Mouse (Mus musculus) liver, embryonic 14.5 days (tissue): ENCODE data around the gene Syna. TPM values are rescaled to one million over a fixed set of nuclear protein-coding genes. Genes with fewer than 3 reads are reported as not detected.

ENCODE experiments used
- ATAC-seq: fragments of 200-750 bp; cut with Nextera tagmentation; 2 replicates; pipeline ENCODE4 v1.8.0; 2017; ENCODE audit warnings: moderate number of reproducible peaks, mild to moderate bottlenecking, moderate library complexity; ENCODE audit not compliant: insufficient read depth
- DNase-seq, 3 experiments: peaks; one replicate each; pipeline ENCODE4 v3.0.0-alpha.2; 2012 to 2013; ENCODE audit warnings: low read depth in 3 of 3, low spot score in 3 of 3
- H3K27ac ChIP-seq: fragments of 300-500 bp; sonication (generic); 2 replicates; pipeline ENCODE4 v1.5.1; 2014; ENCODE audit warnings: moderate library complexity, mild to moderate bottlenecking, control low read depth, inconsistent platforms
- H3K27me3 ChIP-seq: fragments of 300-500 bp; sonication (generic); 2 replicates; pipeline ENCODE4 v1.6.1; 2014; ENCODE audit warnings: mild to moderate bottlenecking, low read length, moderate library complexity; ENCODE audit not compliant: control insufficient read depth, insufficient read depth
- H3K36me3 ChIP-seq: fragments of 300-500 bp; sonication (generic); replicated peaks from 2 replicates; pipeline ENCODE4 v1.6.1; 2014; ENCODE audit warnings: low read depth; ENCODE audit not compliant: control insufficient read depth, insufficient read depth
- H3K4me1 ChIP-seq, 2 experiments: fragments of 200-500 bp in 1 of 2; fragments of 300-500 bp in 1 of 2; sonication (generic) in 1 of 2; replicated peaks; 2 replicates each; pipeline ENCODE4 v1.6.1; 2012 to 2014; ENCODE audit warnings: antibody characterized with exemption in 1 of 2, inconsistent platforms in 1 of 2, low read length in 1 of 2; ENCODE audit not compliant: control insufficient read depth in 2 of 2, insufficient read depth in 2 of 2
- H3K4me2 ChIP-seq: fragments of 300-500 bp; sonication (generic); 2 replicates; pipeline ENCODE4 v1.6.1; 2014; ENCODE audit warnings: low read depth, mild to moderate bottlenecking, control low read depth, moderate library complexity
- H3K4me3 ChIP-seq, 2 experiments: fragments of 200-500 bp in 1 of 2; fragments of 300-500 bp in 1 of 2; sonication (generic) in 1 of 2; 2 replicates each; pipeline ENCODE4 v1.5.1; 2012 to 2014; ENCODE audit warnings: low read depth in 2 of 2, low read length in 2 of 2, mild to moderate bottlenecking in 2 of 2, control low read depth in 1 of 2, inconsistent platforms in 1 of 2, moderate library complexity in 1 of 2; ENCODE audit not compliant: insufficient read depth in 1 of 2
- H3K9ac ChIP-seq: fragments of 300-500 bp; sonication (generic); replicated peaks from 2 replicates; pipeline ENCODE4 v1.6.1; 2014; ENCODE audit warnings: mild to moderate bottlenecking, control low read depth, moderate library complexity
- H3K9me3 ChIP-seq: fragments of 300-500 bp; sonication (generic); 2 replicates; pipeline ENCODE4 v1.6.1; 2016; ENCODE audit warnings: low read length, mixed read lengths; ENCODE audit not compliant: control insufficient read depth
- CTCF ChIP-seq: IDR thresholded peaks from 2 replicates; pipeline ENCODE4 v1.5.1; 2016; ENCODE audit warnings: antibody characterized with exemption, low read depth, control low read depth
- EP300 ChIP-seq: IDR thresholded peaks from 2 replicates; pipeline ENCODE4 v1.6.1; 2016; ENCODE audit warnings: antibody characterized with exemption, low read depth
- WGBS: fragments of 180-500 bp; shearing (Covaris S2); extraction: QIAGEN DNeasy Blood & Tissue Kit; methylation state at CpG from one replicate; pipeline ENCODE4 v1.1.7; 2014; ENCODE audit not compliant: insufficient replicate concordance; 5-methylcytosine and 5-hydroxymethylcytosine counted together
- polyA plus RNA-seq, 2 experiments: library from polyadenylated mRNA; depleted of rRNA in 1 of 2; stranded (reverse) in 1 of 2; unstranded in 1 of 2; fragments of >200 nt; fragmentation: Nextera tagmentation in 1 of 2; extraction: Ambion mirVana in 1 of 2; gene quantifications; 2 replicates each; pipeline versions ENCODE4 v1.2.1 to v1.2.3; 2012 to 2014

Syna gene
- polyA plus RNA-seq, 2 experiments: not detected

- no peak for ATAC-seq
- 47% methylated on average over 8 of the region's 8 CpGs for WGBS
Observed at GRCm38 (mm10) chr5:134568964-134569491, 9.1 kb upstream of the Syna start.

GRCm38 (mm10) chr5:134568030-134568429, 8.1 kb upstream of the Syna start:
- H3K27ac ChIP-seq: no peak overlapping the region
- DNase-seq (no peak), ATAC-seq (no peak)
- H3K9me3 ChIP-seq: no peaks in the 10 kb centered on the region
- H3K27me3 ChIP-seq: no peaks in the 10 kb centered on the region
- no peak overlapping the region for H3K4me3 ChIP-seq
- 52% methylated on average over 3 of the region's 3 CpGs for WGBS
- no peak for TF ChIP-seq EP300
- no peak for TF ChIP-seq CTCF
- no peak overlapping the region for H3K4me2 ChIP-seq
- no peaks in the 10 kb centered on the region for H3K36me3 ChIP-seq
- no peak overlapping the region for H3K9ac ChIP-seq
- peaks cover 8 to 13% of the 10 kb centered on the region in 2 experiments for H3K4me1 ChIP-seq

More at GRCm38 (mm10) chr5:134568964-134569491, 9.1 kb upstream of the Syna start:
- no peak for DNase-seq
- Histone ChIP-seq H3K4me2 (no peak overlapping the region), H3K27me3 (no peaks in the 10 kb centered on the region), H3K4me3 (no peak overlapping the region), H3K27ac (no peak overlapping the region), H3K9me3 (no peaks in the 10 kb centered on the region), H3K36me3 (no peaks in the 10 kb centered on the region), H3K9ac (no peak overlapping the region), H3K4me1 (peaks cover 10 to 13% of the 10 kb centered on the region in 2 experiments)
- no peak for TF ChIP-seq EP300
- TF ChIP-seq CTCF: no peak

- ATAC-seq: no peak
- no peak for DNase-seq
- TF ChIP-seq EP300 (no peak), CTCF (no peak)
- Histone ChIP-seq H3K4me1 (peaks cover 6 to 9% of the 10 kb centered on the region in 2 experiments), H3K36me3 (no peaks in the 10 kb centered on the region), H3K4me2 (no peak overlapping the region), H3K4me3 (no peak overlapping the region), H3K27me3 (no peaks in the 10 kb centered on the region), H3K9me3 (no peaks in the 10 kb centered on the region), H3K9ac (no peak overlapping the region), H3K27ac (no peak overlapping the region)
- WGBS: 56% methylated on average over 4 of the region's 4 CpGs
Observed at GRCm38 (mm10) chr5:134567445-134567844, 7.5 kb upstream of the Syna start.

- no peak overlapping the region for H3K9ac ChIP-seq
- H3K4me1 ChIP-seq: no peaks in the 10 kb centered on the region; a peak in 1 of 4 replicates
- H3K9me3 ChIP-seq: no peaks in the 10 kb centered on the region
- no peak for ATAC-seq
- no peaks in the 10 kb centered on the region for H3K27me3 ChIP-seq
- 68% methylated on average over 6 of the region's 6 CpGs for WGBS
- no peak overlapping the region for H3K4me3 ChIP-seq
- no peak for DNase-seq
- TF ChIP-seq CTCF (no peak), EP300 (no peak)
- H3K4me2 ChIP-seq: no peak overlapping the region
- no peaks in the 10 kb centered on the region for H3K36me3 ChIP-seq
- H3K27ac ChIP-seq: no peak overlapping the region
Observed at GRCm38 (mm10) chr5:134565696-134566095, 5.7 kb upstream of the Syna start.

GRCm38 (mm10) chr5:134564272-134564671, 4.3 kb upstream of the Syna start:
- no peak overlapping the region for H3K27ac ChIP-seq
- no peaks in the 10 kb centered on the region for H3K36me3 ChIP-seq
- no peak for DNase-seq
- no peak overlapping the region for H3K9ac ChIP-seq
- H3K27me3 ChIP-seq: no peaks in the 10 kb centered on the region
- 85% methylated on average over 2 of the region's 2 CpGs for WGBS
- TF ChIP-seq CTCF (no peak), EP300 (no peak)
- H3K4me3 ChIP-seq: no peak overlapping the region
- no peak for ATAC-seq
- no peaks in the 10 kb centered on the region for H3K9me3 ChIP-seq
- H3K4me1 ChIP-seq: no peaks in the 10 kb centered on the region; a peak in 1 of 4 replicates
- H3K4me2 ChIP-seq: no peak overlapping the region
